Mouse (Mus musculus) heart, embryonic 16.5 days (tissue): Measurements from ENCODE around the gene Iapp. TPM values are rescaled to one million over a fixed set of nuclear protein-coding genes. Genes with fewer than 3 reads are reported as not detected.

ENCODE experiments used
- polyA plus RNA-seq: library from polyadenylated mRNA; unstranded; fragments of >200 nt; fragmentation: Nextera tagmentation; extraction: Ambion mirVana; gene quantifications from 2 replicates; pipeline ENCODE4 v1.2.1, GENCODE M21; 2015

Gene Iapp
- polyA plus RNA-seq, 1 experiment from 2014 or later, result 0.58 TPM

Other genes starting within 250 kb of the Iapp start
- gene Slco1a6, start 89.9 kb upstream of the Iapp start, polyA plus RNA-seq, result 0.35 and 0.42 TPM in 2 replicates
- 0.08 TPM in 1 of 2 replicates, not detected in the other for gene Slco1a5, start 24.6 kb downstream of the Iapp start, polyA plus RNA-seq
- gene Pyroxd1, start 47.2 kb downstream of the Iapp start, polyA plus RNA-seq, result 12.6 and 14.2 TPM in 2 replicates
- 19.8 and 20.5 TPM in 2 replicates for gene Recql, start 88.7 kb downstream of the Iapp start, polyA plus RNA-seq
- gene Golt1b, start 88.8 kb downstream of the Iapp start, polyA plus RNA-seq, result 55.5 and 63.5 TPM in 2 replicates
- gene Spx, start 115.0 kb downstream of the Iapp start, polyA plus RNA-seq, result 0.31 TPM in 1 of 2 replicates, not detected in the other
- 0.11 TPM in 1 of 2 replicates, not detected in the other for gene Gys2, start 174.7 kb downstream of the Iapp start, polyA plus RNA-seq
- gene Ldhb, start 209.5 kb downstream of the Iapp start, polyA plus RNA-seq, result 1,732 and 1,779 TPM in 2 replicates